Mouse (Mus musculus) forelimb bud, embryonic 11.5 days (tissue): Measurements from ENCODE around the gene Cpn2.
A peak's percentile ranks its signal among the peaks of the same experiment; 100 is the strongest.

Experiments used
- DNase-seq: peaks from one replicate; pipeline ENCODE4 v3.0.0-alpha.2; 2012; ENCODE audit warnings: low read depth, low spot score

The Cpn2 gene

GRCm38 (mm10) chr16:30267359-30267758 is at the start of gene Cpn2:
Gene Cpn2 (minus strand): TSS chr16:30267499.
- no peak for DNase-seq

- DNase-seq: peak; percentile 61
Observed at GRCm38 (mm10) chr16:30314236-30314635, 46.9 kb upstream of the Cpn2 start.

- no peak for DNase-seq
Observed at GRCm38 (mm10) chr16:30310647-30311046, 43.3 kb upstream of the Cpn2 start, which contains the start of gene Gp5. Gene Gp5 (minus strand): TSS chr16:30310779.

GRCm38 (mm10) chr16:30310171-30310515 is 42.8 kb upstream of the Cpn2 start:
- DNase-seq: no peak

GRCm38 (mm10) chr16:30309395-30310170 is 42.3 kb upstream of the Cpn2 start:
- DNase-seq: peak; percentile 33

- peak; percentile 51 for DNase-seq
Observed at GRCm38 (mm10) chr16:30308616-30309394, 41.5 kb upstream of the Cpn2 start.

GRCm38 (mm10) chr16:30307961-30308615 is 40.8 kb upstream of the Cpn2 start:
- no peak for DNase-seq

- DNase-seq: no peak
Observed at GRCm38 (mm10) chr16:30307306-30307705, 40.0 kb upstream of the Cpn2 start.

- no peak for DNase-seq
Observed at GRCm38 (mm10) chr16:30306102-30306501, 38.8 kb upstream of the Cpn2 start.

- no peak for DNase-seq
Observed at GRCm38 (mm10) chr16:30304236-30304635, 36.9 kb upstream of the Cpn2 start.

- DNase-seq: no peak
Observed at GRCm38 (mm10) chr16:30303411-30303810, 36.1 kb upstream of the Cpn2 start.

GRCm38 (mm10) chr16:30302686-30303085 is 35.4 kb upstream of the Cpn2 start:
- DNase-seq: no peak

- DNase-seq: no peak
Observed at GRCm38 (mm10) chr16:30299711-30300277, 32.5 kb upstream of the Cpn2 start.

GRCm38 (mm10) chr16:30297450-30297849 is 30.2 kb upstream of the Cpn2 start:
- DNase-seq: no peak

- DNase-seq: no peak
Observed at GRCm38 (mm10) chr16:30296601-30297275, 29.4 kb upstream of the Cpn2 start.

- DNase-seq: no peak
Observed at GRCm38 (mm10) chr16:30295106-30295505, 27.8 kb upstream of the Cpn2 start.

GRCm38 (mm10) chr16:30290436-30290835 is 23.1 kb upstream of the Cpn2 start:
- DNase-seq: no peak

GRCm38 (mm10) chr16:30285701-30286100 is 18.4 kb upstream of the Cpn2 start:
- DNase-seq: no peak

GRCm38 (mm10) chr16:30283743-30284337 is 16.5 kb upstream of the Cpn2 start:
- DNase-seq: peak; percentile 77

GRCm38 (mm10) chr16:30282844-30283495 is 15.7 kb upstream of the Cpn2 start, which contains the start of gene Lrrc15:
Gene Lrrc15 (minus strand): TSS chr16:30283256.
- peak; percentile 40 for DNase-seq
